Mouse (Mus musculus): ENCODE data around the gene Emsy.

DNA sequence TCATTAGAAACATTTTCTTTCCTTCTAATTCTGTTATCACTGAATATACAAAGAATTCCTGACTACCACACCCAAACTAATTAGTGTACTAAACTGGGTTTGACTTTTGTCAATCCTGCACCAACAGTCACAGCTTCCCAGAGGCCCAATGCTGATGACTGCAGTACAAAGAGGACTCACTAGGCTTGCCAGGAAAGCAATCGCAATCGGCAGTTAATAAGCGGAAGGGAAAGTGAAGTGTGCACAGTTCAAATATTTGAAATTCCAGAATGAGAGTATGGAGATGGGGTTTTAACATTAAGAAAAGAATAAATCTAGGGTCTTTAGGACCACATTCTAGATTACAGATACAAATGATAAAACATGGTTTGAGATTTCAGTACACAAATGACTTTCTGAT, 23.6 kb downstream of the Emsy start:
- TF ChIP-seq E2F4 (IDR thresholded peaks at IDR 0.05; ENCODE audit: insufficient replicate concordance, low read depth, low read length) (no peak), POLR2A (IDR thresholded peaks at IDR 0.05; ENCODE audit: low read depth, low read length) (no peak), CTCF (conservative IDR thresholded peaks at IDR 0.05 in 1 of 2, IDR thresholded peaks at IDR 0.05 in 1 of 2; ENCODE audit: low read depth in 2 of 2, low read length in 2 of 2) (no peak), SIN3A (IDR thresholded peaks at IDR 0.05; ENCODE audit: low read length) (no peak), ETS1 (conservative IDR thresholded peaks at IDR 0.05; ENCODE audit: low read depth, low read length) (no peak), TCF12 (IDR thresholded peaks at IDR 0.05; ENCODE audit: low read depth, low read length) (no peak), USF2 (conservative IDR thresholded peaks at IDR 0.05; ENCODE audit: low read depth, low read length) (no peak), MXI1 (IDR thresholded peaks at IDR 0.05; ENCODE audit: low read depth, low read length) (no peak), ZKSCAN1 (IDR thresholded peaks at IDR 0.05; ENCODE audit: borderline replicate concordance, low read depth, low read length) (no peak), USF1 (IDR thresholded peaks at IDR 0.05; ENCODE audit: low read depth, low read length) (no peak)

Measured in CH12.LX (cell line).